Mouse (Mus musculus) gastrocnemius, adult 8-10 months (tissue): ENCODE results near the gene Gm17332. TPM values are rescaled to one million over a fixed set of nuclear protein-coding genes. Genes with fewer than 3 reads are reported as not detected.
"Not testable (repeated sequence)": the region's sequence is repeated elsewhere in the genome, so short reads cannot be mapped to it uniquely, and the experiment has no call there.

Experiments
- DNase-seq, 2 experiments: peaks; one replicate each; pipeline ENCODE4 v3.0.0; 2022; ENCODE audit warnings: low spot score in 2 of 2
- total RNA-seq, 4 experiments: library from RNA; stranded (reverse); gene quantifications; 2 replicates each; pipeline ENCODE4 v1.2.4; 2022

The Gm17332 gene
- not detected for total RNA-seq

DNA sequence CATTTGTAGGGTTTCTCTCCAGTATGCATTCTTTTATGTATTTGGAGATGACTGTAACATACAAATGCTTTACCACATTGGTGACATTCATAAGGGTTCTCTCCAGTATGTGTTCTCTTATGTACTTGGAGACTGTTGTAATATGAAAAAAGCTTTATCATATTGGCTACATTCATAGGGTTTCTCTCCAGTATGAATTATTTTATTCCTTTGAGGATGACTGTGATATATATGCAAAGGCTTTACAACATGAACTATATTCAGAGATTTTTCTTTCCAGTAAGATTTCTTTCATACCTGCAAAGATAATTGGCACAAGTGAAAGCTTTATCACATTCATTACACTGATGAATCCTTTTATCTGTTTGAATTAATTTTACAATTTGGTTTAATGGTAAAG lies at the start of gene Gm17332:
TSS of gene Gm17332 (minus strand) at position 101 of the 400 bp plus-strand sequence.
- no peak for DNase-seq

DNA sequence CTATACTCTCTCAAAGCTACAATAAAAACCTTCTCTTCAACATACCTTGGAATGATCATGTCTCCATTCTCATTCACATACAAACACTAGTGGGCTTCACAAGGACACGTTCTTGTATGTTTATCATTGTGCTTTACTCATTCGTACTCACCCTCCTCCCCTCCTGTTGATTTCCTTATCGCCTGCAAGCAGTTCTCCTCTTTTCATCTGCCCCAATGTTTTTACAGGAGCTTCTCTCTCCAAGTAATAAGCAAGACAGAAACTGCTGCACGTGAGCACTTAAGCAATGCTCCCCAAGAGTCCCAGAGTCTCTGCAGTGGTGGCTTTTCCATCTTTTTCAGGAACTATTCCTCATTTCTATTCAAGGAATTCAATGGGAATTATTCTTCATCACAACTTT lies 47.7 kb upstream of the Gm17332 start:
- DNase-seq, result no peak

DNA sequence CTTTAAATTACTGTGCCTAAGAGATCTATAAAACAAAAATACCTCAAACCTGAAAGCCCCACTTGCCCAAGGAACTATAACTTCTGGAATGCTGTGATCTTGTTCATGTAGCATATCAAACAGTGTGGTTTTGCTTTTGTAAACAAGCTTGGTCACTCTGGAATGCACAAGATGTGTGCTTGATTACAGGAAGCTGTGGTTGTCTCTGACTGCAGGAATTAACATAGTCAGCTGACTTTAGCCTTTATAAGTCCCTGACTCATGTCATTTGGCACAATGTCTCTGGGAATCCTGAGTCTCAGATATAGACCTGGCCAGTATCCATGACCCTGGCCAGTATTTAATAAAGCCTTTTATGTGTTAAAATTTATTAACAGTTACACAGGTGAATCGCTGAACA lies 43.1 kb upstream of the Gm17332 start:
- DNase-seq, result no peak

DNA sequence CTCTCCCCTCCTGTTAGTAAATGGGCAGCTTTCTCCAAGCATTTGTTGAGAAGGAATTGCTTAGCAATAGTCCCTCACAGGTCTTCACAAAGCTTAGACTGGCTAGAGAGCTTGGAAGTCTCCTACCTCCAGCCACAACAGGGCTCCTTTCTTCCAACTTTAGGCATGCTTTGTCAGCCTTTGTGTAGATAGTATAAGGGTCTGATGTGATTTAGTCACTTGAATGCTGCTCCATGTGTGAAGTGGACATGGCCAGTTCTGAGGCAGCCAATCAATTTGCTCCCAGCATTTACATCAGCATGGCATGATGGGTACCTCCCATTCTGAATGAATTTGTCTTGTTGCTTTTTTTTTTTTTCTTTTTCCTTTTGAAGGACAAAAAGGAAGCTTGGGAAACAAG lies 35.7 kb upstream of the Gm17332 start:
- no peak for DNase-seq

DNA sequence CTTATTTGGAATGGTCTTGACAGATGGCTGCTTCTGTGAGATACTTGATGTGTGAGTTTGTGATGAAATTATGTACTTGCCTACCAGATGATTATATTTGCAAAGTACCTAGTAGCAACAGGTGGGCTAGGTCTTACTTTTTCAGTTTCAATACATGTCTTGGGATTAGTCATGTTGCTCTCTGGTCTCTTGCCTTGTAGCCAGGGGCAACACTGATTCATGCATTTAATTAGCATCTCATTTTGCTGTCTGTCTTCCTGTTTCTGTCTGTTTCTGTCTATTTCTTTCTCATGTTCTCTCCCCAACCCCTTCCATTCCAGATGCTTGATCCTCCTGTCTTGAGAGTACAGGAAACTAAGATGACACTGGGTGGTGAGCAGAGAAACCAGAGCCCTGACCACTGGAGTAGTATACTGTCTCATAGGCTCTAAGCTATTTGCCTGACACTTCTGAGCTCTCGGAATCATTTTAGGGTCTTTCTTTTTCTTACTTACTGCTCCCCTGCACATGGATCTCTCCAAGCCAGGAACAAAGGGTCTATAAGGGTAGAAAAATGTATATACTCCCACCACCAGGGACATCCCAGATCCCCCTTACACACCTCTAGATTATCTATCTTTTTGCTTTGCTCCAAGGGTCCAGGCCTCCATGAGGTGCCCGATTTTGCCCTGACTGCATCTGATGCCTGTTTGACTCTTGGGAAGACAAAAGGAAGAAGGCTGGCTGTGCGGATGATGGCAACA lies 13.5 kb upstream of the Gm17332 start:
- no peak for DNase-seq

DNA sequence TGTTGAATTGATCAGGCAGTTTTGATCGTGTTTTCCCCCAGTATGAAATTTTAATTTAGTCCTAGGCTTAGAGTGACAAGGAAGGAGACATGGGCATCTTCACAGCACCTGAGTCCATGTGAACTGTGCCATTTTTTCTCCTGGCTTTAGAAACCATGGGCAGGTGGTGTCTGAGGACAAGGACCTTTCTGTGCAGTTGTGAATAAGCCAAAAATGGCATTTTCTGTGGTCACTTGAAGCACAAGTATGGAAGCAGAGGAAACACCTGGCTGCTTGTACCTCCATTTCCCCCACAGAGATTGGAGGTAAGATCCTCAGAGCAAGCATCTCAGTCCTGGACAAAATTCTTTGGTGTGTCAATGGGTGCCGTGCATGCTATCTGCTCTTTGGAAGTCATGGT lies 12.5 kb upstream of the Gm17332 start:
- DNase-seq, result no peak

DNA sequence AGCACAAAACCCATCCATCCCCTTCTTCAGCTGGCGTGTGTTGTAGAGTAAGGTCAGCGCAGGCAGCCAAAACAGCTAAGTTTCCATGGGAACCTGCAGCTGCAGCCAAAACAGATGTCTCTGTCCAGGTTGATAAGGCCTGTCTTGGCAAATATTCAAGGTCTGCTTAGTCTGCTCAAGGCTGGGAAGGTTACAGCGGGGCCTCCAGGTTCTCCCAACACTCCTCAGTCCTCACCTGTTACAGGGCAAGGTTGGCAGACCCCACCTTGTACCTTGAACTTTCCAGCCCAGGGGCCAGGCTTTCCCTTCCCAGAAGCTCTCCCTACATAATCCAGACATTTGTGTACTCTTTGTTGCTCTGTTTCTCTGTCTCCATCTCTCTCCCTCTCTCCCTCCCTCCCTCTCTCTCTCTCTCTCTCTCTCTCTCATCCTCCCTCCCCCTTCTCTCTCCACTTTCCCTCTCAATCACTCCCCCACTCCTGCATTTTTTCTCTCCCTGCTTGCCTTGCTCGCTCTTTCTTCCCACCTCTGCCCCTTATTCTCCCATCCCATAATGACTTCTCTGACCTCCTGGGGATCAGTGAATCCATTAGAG lies 12.1 kb downstream of the Gm17332 start:
- DNase-seq, result no peak

DNA sequence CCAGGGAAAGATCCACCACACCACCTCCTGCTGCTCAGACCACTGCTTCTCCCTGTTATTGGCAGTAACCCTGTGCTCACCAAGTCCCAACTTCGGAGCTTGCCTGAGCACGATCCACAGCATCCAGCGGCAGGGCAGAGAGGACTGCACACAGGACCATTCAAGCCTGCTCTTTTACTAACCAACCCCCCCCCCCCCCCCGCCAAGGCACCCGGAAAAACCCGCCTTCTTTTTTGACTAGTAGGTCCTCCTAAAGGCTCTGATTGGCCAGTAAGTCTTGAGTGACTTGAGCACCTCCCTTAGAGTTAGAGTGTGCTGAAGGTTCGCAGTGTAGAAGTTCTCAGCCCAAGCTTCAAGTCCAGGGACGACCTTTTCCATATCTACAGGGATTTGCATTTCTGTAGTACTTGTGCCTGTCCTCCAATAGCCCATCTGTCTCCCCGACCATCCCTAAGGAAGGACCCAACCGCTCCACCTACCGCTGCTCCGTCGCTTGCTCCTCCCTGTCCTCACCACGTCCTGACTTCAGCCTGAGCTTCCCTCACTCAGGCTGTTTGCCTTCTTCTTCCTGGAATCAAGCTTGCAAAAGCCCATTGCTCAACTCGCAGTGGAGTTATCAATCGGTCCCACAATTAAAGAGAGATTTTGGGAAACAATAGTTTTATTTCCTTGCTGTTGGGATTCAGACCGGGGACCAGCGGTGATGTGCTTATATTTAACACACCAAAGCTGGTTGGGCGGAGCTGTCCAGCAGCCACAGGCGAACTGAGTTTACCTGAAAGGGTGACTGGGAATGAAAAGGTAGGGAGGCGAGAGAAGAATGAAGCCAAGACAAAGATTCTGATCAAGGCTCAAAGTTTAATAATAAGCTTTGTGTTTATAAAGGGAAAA lies 12.9 kb downstream of the Gm17332 start:
- DNase-seq, result no peak

DNA sequence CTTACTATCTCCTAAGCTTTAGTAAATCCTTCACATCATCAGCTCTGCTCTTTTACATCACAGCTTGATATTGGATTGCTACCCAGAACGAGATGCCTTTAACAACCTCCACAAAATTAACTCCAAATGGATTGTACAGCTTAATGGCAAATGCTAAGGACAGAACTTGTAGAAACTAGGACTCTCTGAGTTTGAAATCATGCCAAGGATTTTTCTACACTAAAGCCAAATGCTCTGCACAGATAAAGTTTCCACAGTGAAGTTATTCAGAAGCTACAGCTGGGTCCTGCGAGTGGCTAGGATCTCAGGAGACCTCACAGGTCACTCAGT lies 13.5 kb downstream of the Gm17332 start:
- no peak for DNase-seq

DNA sequence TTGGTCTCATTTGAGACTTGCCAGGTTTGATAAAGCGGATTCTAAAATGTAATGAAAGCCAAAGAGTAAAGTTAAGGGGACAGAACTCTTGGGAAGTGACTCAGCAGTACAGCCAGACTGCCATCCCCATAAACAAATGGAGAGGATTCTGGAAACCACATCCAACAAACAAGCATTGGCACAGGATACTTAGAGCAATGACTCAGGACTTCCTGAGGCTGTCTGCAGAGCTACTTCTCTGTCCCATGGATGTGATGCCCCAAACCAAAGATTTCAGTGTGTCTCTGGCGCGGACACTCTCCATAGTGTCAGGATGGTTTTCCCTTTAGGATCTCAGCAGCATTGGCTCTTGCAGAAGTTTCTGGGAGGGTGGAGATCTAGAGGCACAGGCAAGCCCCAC lies 25.2 kb downstream of the Gm17332 start:
- DNase-seq, result no peak

DNA sequence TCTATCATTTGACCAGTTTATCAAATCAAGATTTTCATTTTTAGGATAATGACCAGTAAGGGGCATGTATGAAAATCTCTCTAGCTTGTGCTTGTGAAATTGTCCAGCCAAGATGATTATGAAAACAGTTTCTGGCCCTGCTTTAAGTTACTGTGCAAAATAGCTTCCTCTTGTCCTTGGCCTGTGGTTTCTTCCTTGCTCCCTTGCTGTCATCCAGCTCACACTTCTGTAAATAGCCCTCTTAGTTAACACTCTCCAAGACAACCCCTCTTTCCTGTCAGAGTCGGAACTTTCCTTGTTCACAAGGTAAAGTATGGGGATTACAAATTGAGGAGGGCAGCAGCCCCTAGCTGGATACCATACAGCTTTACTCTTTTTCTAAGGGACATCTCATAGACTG lies 43.9 kb downstream of the Gm17332 start:
- not testable (repeated sequence) for DNase-seq

DNA sequence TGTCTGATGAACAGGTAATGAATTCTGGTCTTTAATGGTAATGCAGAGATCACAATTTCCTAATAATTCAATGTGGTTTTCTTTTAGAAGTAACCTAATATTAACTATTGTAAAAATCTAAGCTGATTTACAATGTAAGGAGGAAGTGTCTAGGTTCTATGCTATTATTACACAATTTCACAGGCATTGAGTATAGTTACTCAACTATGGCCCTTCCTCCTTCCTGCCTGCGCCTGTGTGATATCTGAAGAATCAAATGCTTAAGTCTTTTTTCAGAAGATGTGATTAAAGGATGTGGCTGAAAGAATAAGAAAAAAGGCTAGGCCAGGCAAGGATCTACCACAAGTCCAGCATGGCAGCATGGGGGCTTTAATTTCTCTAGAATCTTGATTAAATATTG lies 47.4 kb downstream of the Gm17332 start:
- DNase-seq, result not testable (repeated sequence)

DNA sequence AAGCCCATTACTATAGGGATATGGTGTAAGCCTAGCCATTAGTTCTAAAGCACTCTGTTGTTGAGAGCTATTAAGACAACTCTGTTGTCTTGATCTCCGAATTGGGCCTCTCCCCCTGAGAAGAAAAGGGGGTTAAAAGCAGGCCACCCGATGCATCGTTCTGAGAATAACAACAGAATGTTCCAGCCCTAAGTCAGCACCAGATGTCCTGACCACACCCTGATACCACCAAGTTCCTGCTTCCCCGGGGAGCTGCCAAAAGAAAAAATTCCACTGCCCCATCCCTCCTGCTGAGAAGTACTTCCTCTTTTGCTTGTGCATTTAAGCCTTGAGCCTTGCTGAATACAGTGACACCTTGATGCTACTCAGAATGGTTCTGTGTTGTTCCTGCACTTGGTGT lies 48.5 kb downstream of the Gm17332 start:
- DNase-seq, result not testable (repeated sequence)

Other genes starting within 250 kb of the Gm17332 start
- 10 to 100 TPM; 30.4 to 34.9 (median 32.4) TPM for gene Erlec1, start 228.1 kb downstream of the Gm17332 start, total RNA-seq
- gene Chac2, start 196.1 kb downstream of the Gm17332 start, total RNA-seq, result 10 to 100 TPM; 19.1 to 23.2 (median 21.2) TPM
- gene Stc2, start 187.6 kb upstream of the Gm17332 start, total RNA-seq, result 10 to 100 TPM in 1 of 4 experiments, 1 to 10 TPM in 3; 1.1 to 25.7 (median 4.5) TPM